In genomic region chr9:54699345-54700173, GRCm38 (mm10) we compare ENCODE assay signal across 8 mouse cellular contexts. TPM values are rescaled to one million over a fixed set of nuclear protein-coding genes. Genes with fewer than 3 reads are reported as not detected.
DNase-seq lines count a peak whose midpoint lies in the region; ATAC-seq lines count a peak whose summit lies in the region.

No protein-coding gene starts in this region.

- peak; percentile 67 for DNase-seq in adrenal gland, adult 8-10 months
- peak; percentile 81 for DNase-seq in embryo, embryonic 11 days
- DNase-seq in gastrocnemius, postnatal 36 days: peak; percentile 72 to 77
- peak; percentile 84 for DNase-seq in intestine, embryonic 14.5 days (ENCODE audit: low spot score)
- peak; percentile 79 to 82 for DNase-seq in left cerebral cortex, postnatal 25 days (ENCODE audit: low spot score in 2 of 2)
- peak; percentile 80 for DNase-seq in right cerebral cortex, postnatal 25 days
- DNase-seq in urinary bladder, postnatal 36 days (ENCODE audit: low spot score in 2 of 2): peak; percentile 71 to 83

- intact Hi-C loops in gastrocnemius, postnatal 36 days (cut with DNase I): no loop called here
- intact Hi-C loops in left cerebral cortex, postnatal 25 days (cut with DNase I): no loop called here

- H3K36me3 ChIP-seq in intestine, embryonic 14.5 days (ENCODE audit: control insufficient read depth, insufficient read depth, low read length): no peaks in the 10 kb centered on the region

- H3K4me2 ChIP-seq in intestine, embryonic 14.5 days (ENCODE audit: low read length): peak overlapping the region; percentile 95

- peak overlapping the region; percentile 67 for H3K9ac ChIP-seq in intestine, embryonic 14.5 days (ENCODE audit: low read length)

- 0 out of 2 replicates have a peak, but pooled peaks cover 5% of the 10 kb centered on the region for H3K4me1 ChIP-seq in intestine, embryonic 14.5 days (replicated peaks; ENCODE audit: control insufficient read depth, insufficient read depth, low read length)

- ATAC-seq in intestine, embryonic 14.5 days (replicated peaks; ENCODE audit: low FRiP score, low TSS enrichment, low read depth): peak; percentile 80
- peak; percentile 30 for ATAC-seq in megakaryocyte-erythroid progenitor cell, adult 5-6 weeks (replicated peaks; ENCODE audit: low FRiP score, low TSS enrichment, poor library complexity, severe bottlenecking)

- H3K27ac ChIP-seq in intestine, embryonic 14.5 days (ENCODE audit: low read depth): no peak overlapping the region

- H3K27me3 ChIP-seq in intestine, embryonic 14.5 days (replicated peaks; ENCODE audit: control insufficient read depth, insufficient read depth, low read length): peaks cover 8% of the 10 kb centered on the region

- H3K4me3 ChIP-seq in intestine, embryonic 14.5 days (ENCODE audit: low read depth, low read length): peak overlapping the region; percentile 67

- H3K9me3 ChIP-seq in intestine, embryonic 14.5 days (ENCODE audit: control insufficient read depth, low read length): no peaks in the 10 kb centered on the region

- WGBS in intestine, embryonic 14.5 days: 1% methylated on average over 89 of the region's 92 CpGs

RNA-seq across cellular contexts. Expression of gene Dnaja4, which starts 0.9 kb away (rescaled TPM):
- total RNA-seq in adrenal gland, adult 8-10 months (2022): 10 to 100 TPM; 25.6 to 30.9 (median 28.1) TPM
- total RNA-seq in gastrocnemius, postnatal 36 days (2021): 10 to 100 TPM; 52.8 to 57.2 TPM
- 3.6 and 5.0 TPM in 2 replicates for polyA plus RNA-seq in intestine, embryonic 14.5 days (2014; fragmentation: Nextera tagmentation; extraction: Ambion mirVana)
- total RNA-seq in left cerebral cortex, postnatal 25 days (2021): 10 to 100 TPM; 36.3 to 39.0 TPM
- 9.2 and 10.4 TPM in 2 replicates for total RNA-seq in megakaryocyte-erythroid progenitor cell, adult 5-6 weeks (2014; fragmentation: Nextera tagmentation)
- 6.1 and 7.4 TPM in 2 replicates for total RNA-seq in megakaryocyte-erythroid progenitor cell, adult 5-6 weeks (2017)

RNA-seq across cellular contexts. Expression of gene Wdr61, which starts 34.8 kb away (rescaled TPM):
- total RNA-seq in adrenal gland, adult 8-10 months (2022): 10 to 100 TPM; 65.7 to 74.8 (median 70.1) TPM
- 10 to 100 TPM; 17.9 to 18.2 TPM for total RNA-seq in gastrocnemius, postnatal 36 days (2021)
- 162 and 170 TPM in 2 replicates for polyA plus RNA-seq in intestine, embryonic 14.5 days (2014; fragmentation: Nextera tagmentation; extraction: Ambion mirVana)
- total RNA-seq in left cerebral cortex, postnatal 25 days (2021): 10 to 100 TPM; 53.9 to 59.2 TPM
- total RNA-seq in megakaryocyte-erythroid progenitor cell, adult 5-6 weeks (2014; fragmentation: Nextera tagmentation): 94.9 and 125 TPM in 2 replicates
- 123 and 136 TPM in 2 replicates for total RNA-seq in megakaryocyte-erythroid progenitor cell, adult 5-6 weeks (2017)

RNA-seq across cellular contexts. Expression of gene Acsbg1, which starts 37.9 kb away (rescaled TPM):
- total RNA-seq in adrenal gland, adult 8-10 months (2022): 100 to 1,000 TPM; 259 to 564 (median 438) TPM
- total RNA-seq in gastrocnemius, postnatal 36 days (2021): under 1 TPM; 0.17 to 0.61 TPM
- polyA plus RNA-seq in intestine, embryonic 14.5 days (2014; fragmentation: Nextera tagmentation; extraction: Ambion mirVana): 0.22 and 0.38 TPM in 2 replicates
- 100 to 1,000 TPM; 119 to 141 TPM for total RNA-seq in left cerebral cortex, postnatal 25 days (2021)
- total RNA-seq in megakaryocyte-erythroid progenitor cell, adult 5-6 weeks (2014; fragmentation: Nextera tagmentation): 0.12 TPM in 1 of 2 replicates, not detected in the other
- total RNA-seq in megakaryocyte-erythroid progenitor cell, adult 5-6 weeks (2017): not detected in 2 replicates

Comparison
In these comparisons a context has a peak if more than half of its experiments do, and no peak if none do; other contexts are left out.
1. RNA of gene Acsbg1, which starts 37.9 kb away (total RNA-seq): 259 to 564 TPM in adrenal gland, adult 8-10 months and 119 to 141 TPM in left cerebral cortex, postnatal 25 days; 0.17 to 0.61 TPM in gastrocnemius, postnatal 36 days and 0.12 TPM in megakaryocyte-erythroid progenitor cell, adult 5-6 weeks; every median in the first group is over 10 times any median in the second.
2. Peak in every context shown above with its lines, with median percentiles within 50 percentile points of each other: DNase-seq.